Mouse (Mus musculus) forebrain, embryonic 16.5 days (tissue): Measurements from ENCODE around the gene Unk. TPM values are rescaled to one million over a fixed set of nuclear protein-coding genes. Genes with fewer than 3 reads are reported as not detected.
A peak's percentile ranks its signal among the peaks of the same experiment; 100 is the strongest.

Experiments
- ATAC-seq: fragments of 200-750 bp; cut with Nextera tagmentation; 2 replicates; pipeline ENCODE4 v1.8.0; 2017; ENCODE audit warnings: mild to moderate bottlenecking, moderate library complexity
- H3K27ac ChIP-seq: fragments of 300-500 bp; sonication (generic); 2 replicates; pipeline ENCODE4 v1.5.1; 2014; ENCODE audit warnings: low read length, control low read depth
- H3K27me3 ChIP-seq: fragments of 300-500 bp; sonication (generic); replicated peaks from 2 replicates; pipeline ENCODE4 v1.6.1; 2014; ENCODE audit warnings: low read length; ENCODE audit not compliant: control insufficient read depth, insufficient read depth
- H3K36me3 ChIP-seq: fragments of 300-500 bp; sonication (generic); 2 replicates; pipeline ENCODE4 v1.6.1; 2014; ENCODE audit not compliant: control insufficient read depth, insufficient read depth
- H3K4me1 ChIP-seq: fragments of 300-500 bp; sonication (generic); replicated peaks from 2 replicates; pipeline ENCODE4 v1.6.1; 2014; ENCODE audit warnings: low read length; ENCODE audit not compliant: control insufficient read depth, insufficient read depth
- H3K4me2 ChIP-seq: fragments of 300-500 bp; sonication (generic); 2 replicates; pipeline ENCODE4 v1.6.1; 2014; ENCODE audit warnings: mild to moderate bottlenecking, low read length, control low read depth
- H3K4me3 ChIP-seq: fragments of 300-500 bp; sonication (generic); replicated peaks from 2 replicates; pipeline ENCODE4 v1.5.1; 2014; ENCODE audit warnings: mild to moderate bottlenecking, low read length, control low read depth
- H3K9ac ChIP-seq: fragments of 300-500 bp; sonication (generic); replicated peaks from 2 replicates; pipeline ENCODE4 v1.6.1; 2014; ENCODE audit warnings: low read depth, low read length, control low read depth
- H3K9me3 ChIP-seq: fragments of 300-500 bp; sonication (generic); 2 replicates; pipeline ENCODE4 v1.6.1; 2016; ENCODE audit warnings: low read length; ENCODE audit not compliant: control insufficient read depth
- WGBS: fragments of 180-500 bp; shearing (Covaris S2); extraction: QIAGEN DNeasy Blood & Tissue Kit; methylation state at CpG from one replicate; pipeline ENCODE4 v1.1.7; 2014; 5-methylcytosine and 5-hydroxymethylcytosine counted together
- polyA plus RNA-seq: library from polyadenylated mRNA; unstranded; fragments of >200 nt; fragmentation: Nextera tagmentation; extraction: Ambion mirVana; gene quantifications from 2 replicates; pipeline ENCODE4 v1.2.1, GENCODE M21; 2015

The Unk gene
- polyA plus RNA-seq, 1 experiment from 2014 or later: 42.1 TPM

DNA sequence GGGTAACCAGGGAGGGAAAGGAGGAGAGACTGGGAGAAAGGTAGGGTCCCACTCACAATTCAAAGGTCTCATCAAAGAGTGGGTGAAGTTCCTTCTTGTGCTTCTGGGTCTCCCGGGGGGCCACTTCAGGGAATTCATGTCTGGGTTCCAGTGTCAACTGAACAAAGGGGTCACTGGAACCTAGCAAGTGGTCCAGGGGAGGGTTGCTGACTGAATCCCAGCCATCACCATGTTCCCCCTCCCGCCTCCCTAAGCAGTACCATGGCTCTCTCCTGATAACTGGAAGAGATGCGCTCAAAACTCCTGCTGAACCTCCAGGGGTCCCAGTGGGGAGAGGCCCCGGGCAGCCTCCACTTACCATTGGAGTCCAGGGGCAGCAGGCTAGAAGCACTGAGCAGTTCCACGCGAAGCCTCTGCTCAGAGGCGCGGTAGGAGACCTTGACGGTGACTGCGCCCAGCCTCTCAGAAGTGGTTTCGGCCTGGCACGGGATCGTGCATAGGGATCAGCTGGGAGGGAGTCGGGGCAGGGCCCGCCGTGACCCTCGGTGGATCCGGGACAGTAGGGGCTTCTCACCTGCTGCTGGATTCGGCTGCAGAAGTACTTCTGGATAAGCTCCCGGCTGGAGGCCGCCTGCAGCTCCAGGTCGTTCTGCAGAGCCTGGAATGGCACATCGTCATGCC is 34.2 kb downstream of the Unk start:
- Histone ChIP-seq H3K4me3 (no peak overlapping the region), H3K27ac (no peak overlapping the region), H3K27me3 (no peaks in the 10 kb centered on the region), H3K9ac (no peak overlapping the region), H3K4me2 (no peak overlapping the region), H3K36me3 (peaks cover 8% of the 10 kb centered on the region), H3K9me3 (no peaks in the 10 kb centered on the region), H3K4me1 (no peaks in the 10 kb centered on the region; the same call in 1 of the 2 replicates)
- 71% methylated on average over 23 of the region's 23 CpGs for WGBS
- ATAC-seq: no peak

DNA sequence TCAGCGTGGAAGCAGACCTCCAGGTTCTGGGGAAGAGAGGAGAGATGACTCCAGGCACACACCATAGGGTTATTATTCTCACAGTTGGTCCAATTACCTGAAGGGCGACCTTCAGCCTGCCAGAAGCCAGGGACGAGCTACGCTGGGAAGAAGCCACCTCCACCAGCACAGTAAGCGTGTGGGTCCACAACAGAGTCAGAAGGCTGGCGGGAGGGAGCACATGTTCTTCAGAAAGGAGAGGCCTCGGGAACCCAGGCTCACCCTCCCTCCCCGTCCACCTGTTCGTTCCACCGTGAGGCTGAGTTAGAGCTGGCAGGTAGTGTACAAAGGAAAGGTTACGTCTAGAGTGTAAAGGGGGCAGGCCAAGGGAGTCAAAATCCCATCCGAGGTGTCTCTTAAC is 35.2 kb downstream of the Unk start:
- no peak for ATAC-seq
- H3K27ac ChIP-seq: no peak overlapping the region
- 86% methylated on average over 12 of the region's 12 CpGs for WGBS

DNA sequence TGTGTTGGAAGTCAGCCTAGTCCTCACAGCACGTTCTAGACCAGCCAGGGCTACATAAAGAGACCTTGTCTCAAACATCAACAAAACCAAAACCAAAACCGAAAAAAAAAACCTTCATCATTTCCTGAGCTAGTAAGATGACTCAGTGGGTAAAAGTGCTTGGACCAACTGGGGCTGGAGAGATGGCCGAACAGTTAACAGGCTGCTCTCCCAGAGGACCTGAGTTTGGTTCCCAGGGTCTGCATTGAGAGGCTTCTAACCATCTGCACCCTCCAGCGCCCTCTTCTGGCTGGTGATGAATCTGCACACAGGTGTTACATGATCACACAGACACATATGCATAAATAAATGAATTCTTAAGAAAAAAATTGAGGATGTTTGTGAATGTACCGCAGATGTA is 41.4 kb downstream of the Unk start:
- Histone ChIP-seq H3K4me3 (no peak overlapping the region), H3K4me2 (no peak overlapping the region), H3K9me3 (no peaks in the 10 kb centered on the region), H3K27me3 (no peaks in the 10 kb centered on the region), H3K27ac (no peak overlapping the region), H3K36me3 (no peaks in the 10 kb centered on the region), H3K9ac (no peak overlapping the region), H3K4me1 (no peaks in the 10 kb centered on the region)
- WGBS: 67% methylated on average over 5 of the region's 5 CpGs
- no peak for ATAC-seq

More for the DNA sequence above, 35.2 kb downstream of the Unk start:
- Histone ChIP-seq H3K9me3 (no peaks in the 10 kb centered on the region), H3K36me3 (no peaks in the 10 kb centered on the region; the same call in 1 of the 2 replicates), H3K9ac (no peak overlapping the region), H3K4me1 (no peaks in the 10 kb centered on the region; the same call in 1 of the 2 replicates), H3K4me2 (no peak overlapping the region), H3K27me3 (no peaks in the 10 kb centered on the region), H3K4me3 (no peak overlapping the region)

DNA sequence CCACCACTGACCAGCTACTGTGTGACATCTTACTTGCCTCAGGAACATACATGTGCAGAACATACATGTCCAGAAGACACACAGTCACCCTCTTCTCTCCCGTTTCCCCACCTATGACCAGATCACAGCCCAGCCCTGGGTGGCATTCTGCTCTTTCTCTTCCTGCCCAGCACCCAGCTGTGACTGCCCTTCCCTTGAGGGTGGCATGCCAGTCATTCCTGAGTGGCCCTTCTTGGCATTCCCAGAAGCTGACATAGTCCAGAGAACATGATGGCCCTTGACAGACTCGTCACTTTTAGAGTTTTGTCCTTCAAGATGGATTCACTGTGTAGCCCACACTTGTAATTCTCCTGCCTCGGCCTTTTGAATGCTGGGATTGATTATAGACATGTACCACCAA is 42.5 kb downstream of the Unk start:
- Histone ChIP-seq H3K27ac (no peak overlapping the region), H3K9me3 (no peaks in the 10 kb centered on the region), H3K27me3 (no peaks in the 10 kb centered on the region), H3K4me3 (no peak overlapping the region), H3K9ac (no peak overlapping the region), H3K4me2 (no peak overlapping the region), H3K4me1 (no peaks in the 10 kb centered on the region), H3K36me3 (no peaks in the 10 kb centered on the region)
- 83% methylated on average over 3 of the region's 3 CpGs for WGBS
- no peak for ATAC-seq

DNA sequence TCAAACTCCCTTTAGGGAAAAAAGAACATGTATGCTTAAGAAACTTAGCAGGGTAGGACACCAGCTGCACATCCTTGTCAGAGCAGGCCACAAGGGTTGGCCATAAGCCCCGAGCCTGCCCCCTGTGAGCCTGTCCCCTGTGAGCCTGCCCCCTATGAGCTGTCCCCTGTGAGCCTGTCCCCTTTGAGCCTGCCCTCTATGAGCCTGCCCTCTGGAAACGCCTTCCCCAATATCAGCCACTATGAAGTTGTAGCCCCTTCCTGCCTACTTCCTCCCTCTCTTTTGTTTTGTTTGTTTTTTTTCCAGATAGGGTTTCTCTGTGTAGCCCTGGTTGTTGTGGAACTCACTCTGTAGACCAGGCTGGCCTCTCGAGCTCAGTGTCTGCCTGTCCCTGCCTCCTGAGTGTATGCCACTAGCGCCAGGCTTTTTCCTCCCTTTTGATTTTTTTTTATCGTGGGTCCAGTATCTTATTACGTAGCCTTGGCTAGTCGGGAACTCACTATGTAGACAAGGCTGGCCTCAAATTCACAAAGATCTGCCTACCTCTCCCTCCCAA is 44.4 kb downstream of the Unk start:
- H3K9ac ChIP-seq: no peak overlapping the region
- no peaks in the 10 kb centered on the region for H3K9me3 ChIP-seq
- no peaks in the 10 kb centered on the region for H3K27me3 ChIP-seq
- H3K27ac ChIP-seq: no peak overlapping the region
- no peak overlapping the region for H3K4me3 ChIP-seq
- peaks cover 4% of the 10 kb centered on the region; the same call in 1 of the 2 replicates for H3K36me3 ChIP-seq
- no peak for ATAC-seq
- H3K4me2 ChIP-seq: no peak overlapping the region
- peaks cover 5% of the 10 kb centered on the region for H3K4me1 ChIP-seq
- 70% methylated on average over 7 of the region's 7 CpGs for WGBS

DNA sequence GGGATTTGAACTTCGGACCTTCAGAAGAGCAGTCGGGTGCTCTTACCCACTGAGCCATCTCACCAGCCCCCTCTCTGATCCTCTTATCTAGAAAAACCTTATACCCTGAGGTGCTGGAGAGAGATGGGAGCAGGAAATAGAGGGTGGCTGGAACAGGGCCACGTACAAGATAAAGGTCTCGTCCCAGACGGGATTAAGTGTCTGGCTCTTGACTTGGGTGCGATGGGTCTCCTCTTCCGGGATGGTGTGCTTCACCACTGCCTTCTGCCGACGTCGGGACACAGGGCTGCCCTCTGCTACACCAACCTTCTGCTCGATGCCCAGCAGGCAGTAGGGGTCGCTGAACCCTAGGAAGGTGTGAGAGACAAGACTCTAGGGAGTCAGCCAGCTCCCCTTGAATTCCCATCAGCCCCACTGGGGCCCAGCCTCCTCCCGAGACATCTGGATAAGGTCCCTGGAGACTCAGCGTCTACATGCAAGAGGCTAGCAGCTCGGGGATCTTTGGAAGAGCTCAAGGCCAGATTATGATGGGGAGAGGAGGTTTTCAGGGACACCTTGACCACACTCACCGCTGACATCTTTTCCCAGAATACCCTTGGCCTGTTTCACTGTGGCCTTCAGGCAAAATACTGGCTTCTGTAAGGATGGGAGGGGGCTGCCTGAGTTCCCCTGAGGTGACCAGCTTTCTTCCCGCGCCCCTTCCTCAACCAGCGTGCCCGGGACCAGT is 45.6 kb downstream of the Unk start:
- H3K9ac ChIP-seq: no peak overlapping the region
- peaks cover 5% of the 10 kb centered on the region for H3K4me1 ChIP-seq
- no peaks in the 10 kb centered on the region for H3K9me3 ChIP-seq
- no peaks in the 10 kb centered on the region for H3K27me3 ChIP-seq
- 56% methylated on average over 20 of the region's 20 CpGs for WGBS
- ATAC-seq: no peak
- H3K4me3 ChIP-seq: no peak overlapping the region
- H3K36me3 ChIP-seq: peaks cover 11% of the 10 kb centered on the region; the same call in 1 of the 2 replicates
- H3K4me2 ChIP-seq: no peak overlapping the region
- no peak overlapping the region for H3K27ac ChIP-seq

DNA sequence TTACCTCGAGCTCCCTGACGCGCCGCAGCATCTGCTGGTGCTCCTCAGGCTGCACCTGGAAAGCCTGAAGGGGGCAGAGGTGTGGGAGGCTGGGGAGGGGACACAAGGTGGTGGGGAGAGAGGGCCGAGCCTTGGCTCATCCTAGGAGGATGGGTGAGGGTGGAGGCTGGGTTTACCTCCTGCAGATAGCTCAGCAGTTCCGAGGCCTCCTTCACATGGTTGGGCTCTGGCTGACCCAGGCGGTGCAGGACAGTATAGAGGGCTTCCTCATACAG is 46.1 kb downstream of the Unk start:
- WGBS: 63% methylated on average over 7 of the region's 7 CpGs
- Histone ChIP-seq H3K4me3 (no peak overlapping the region), H3K27ac (no peak overlapping the region), H3K9ac (no peak overlapping the region), H3K36me3 (peaks cover 15% of the 10 kb centered on the region; the same call in 1 of the 2 replicates), H3K9me3 (no peaks in the 10 kb centered on the region), H3K4me2 (no peak overlapping the region), H3K27me3 (no peaks in the 10 kb centered on the region), H3K4me1 (peaks cover 5% of the 10 kb centered on the region)
- ATAC-seq: no peak

DNA sequence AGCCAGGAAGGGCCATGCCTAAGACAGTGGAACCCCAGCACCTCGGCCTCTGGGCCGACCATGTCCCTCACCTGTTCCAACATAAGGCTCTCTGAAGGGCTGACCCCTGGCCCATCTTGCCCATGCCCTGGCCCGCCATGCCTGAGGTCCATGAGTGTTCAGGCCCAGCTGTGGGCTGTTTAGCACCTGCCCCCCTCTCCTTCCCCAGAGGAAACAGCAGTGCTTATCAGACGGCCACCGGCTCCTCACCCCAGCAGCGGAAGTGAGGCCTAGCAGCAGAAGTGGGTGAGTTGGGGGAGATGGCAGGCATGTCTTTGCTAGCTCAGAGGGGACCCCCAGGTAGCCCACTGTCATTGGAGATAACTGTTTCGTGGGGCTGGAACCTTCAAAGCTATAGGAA is 46.7 kb downstream of the Unk start:
- H3K4me2 ChIP-seq: no peak overlapping the region
- H3K27me3 ChIP-seq: no peaks in the 10 kb centered on the region
- H3K9me3 ChIP-seq: no peaks in the 10 kb centered on the region
- peaks cover 5% of the 10 kb centered on the region for H3K4me1 ChIP-seq
- peaks cover 17% of the 10 kb centered on the region; the same call in 1 of the 2 replicates for H3K36me3 ChIP-seq
- WGBS: 83% methylated on average over 7 of the region's 7 CpGs
- H3K27ac ChIP-seq: no peak overlapping the region
- H3K4me3 ChIP-seq: no peak overlapping the region
- no peak for ATAC-seq
- no peak overlapping the region for H3K9ac ChIP-seq

DNA sequence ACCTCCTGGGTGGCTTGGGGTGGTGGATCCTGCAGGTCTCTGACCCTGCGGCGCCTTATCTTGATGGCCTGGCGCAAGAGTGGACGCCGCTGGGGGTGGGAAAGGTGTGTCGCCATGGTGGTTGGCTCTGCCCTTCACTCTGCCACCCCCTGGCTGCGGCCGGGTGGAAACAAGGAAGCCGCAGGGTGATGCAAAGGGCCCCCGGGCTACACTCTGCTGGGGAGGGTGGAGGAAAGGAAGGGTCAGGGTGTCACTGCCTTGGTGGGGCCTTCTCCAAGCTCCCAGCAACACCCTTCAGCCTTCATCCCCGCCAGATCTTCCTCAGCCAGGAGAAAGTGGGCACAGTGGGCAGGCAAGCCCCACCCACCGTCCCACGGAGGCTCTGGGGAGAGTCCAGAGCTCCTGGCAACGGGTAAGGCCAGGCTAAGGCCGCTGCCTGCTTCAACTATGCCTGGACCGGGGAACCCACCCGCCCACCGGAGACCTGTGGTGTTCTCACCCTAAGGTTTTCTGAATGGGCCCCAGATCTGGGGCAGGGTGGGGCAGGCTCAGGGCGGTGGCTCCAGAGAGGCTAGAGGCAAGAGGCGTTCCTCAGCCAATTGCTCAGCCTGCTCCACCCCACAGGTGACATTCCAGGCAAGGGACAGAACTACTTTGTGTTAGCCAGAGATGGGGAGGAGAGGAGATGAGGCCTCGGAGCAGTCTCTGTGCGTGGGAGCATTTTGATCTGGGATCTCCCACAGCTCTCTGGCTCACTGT is 47.5 kb downstream of the Unk start, which contains the start of gene Unc13d:
Gene Unc13d (minus strand): TSS at position 516 of the 759 bp plus-strand sequence.
- peaks cover 5% of the 10 kb centered on the region for H3K4me1 ChIP-seq
- 75% methylated on average over 22 of the region's 22 CpGs for WGBS
- no peaks in the 10 kb centered on the region for H3K9me3 ChIP-seq
- ATAC-seq: no peak
- no peaks in the 10 kb centered on the region for H3K27me3 ChIP-seq
- H3K27ac ChIP-seq: no peak within 1 kb of the TSS; the same call in 1 of the 2 replicates
- H3K4me2 ChIP-seq: peak within 1 kb of the TSS; percentile 35
- H3K4me3 ChIP-seq: peak within 1 kb of the TSS; percentile 15; the same call in 1 of the 2 replicates
- H3K9ac ChIP-seq: peak within 1 kb of the TSS; percentile 40; the same call in 1 of the 2 replicates
- H3K36me3 ChIP-seq: peaks cover 22% of the 10 kb centered on the region
